Mouse (Mus musculus) G1E (cell line): ENCODE data around the gene Fbxo11.
"Not testable (repeated sequence)": the region's sequence is repeated elsewhere in the genome, so short reads cannot be mapped to it uniquely, and the experiment has no call there.

Experiments
- CTCF ChIP-seq: IDR thresholded peaks from 2 replicates; pipeline ENCODE4 v1.5.1; 2012; ENCODE audit warnings: low read depth, low read length, inconsistent platforms, mixed read lengths
- GATA1 ChIP-seq: IDR thresholded peaks from 2 replicates; pipeline ENCODE4 v1.6.1; 2012; ENCODE audit warnings: borderline replicate concordance, low read length, inconsistent platforms, mixed read lengths
- POLR2AphosphoS5 ChIP-seq: IDR thresholded peaks from 2 replicates; pipeline ENCODE4 v1.6.1; 2012; ENCODE audit warnings: low read depth, low read length, inconsistent platforms; ENCODE audit not compliant: insufficient replicate concordance

- TF ChIP-seq CTCF, POLR2AphosphoS5, GATA1: not testable (repeated sequence)
Measured at GRCm38 (mm10) chr17:87959931-87960330, 105.2 kb downstream of the Fbxo11 start.
